Mouse (Mus musculus): Measurements from ENCODE around the gene Mov10. TPM values are rescaled to one million over a fixed set of nuclear protein-coding genes. Genes with fewer than 3 reads are reported as not detected.
"Not testable (repeated sequence)": the region's sequence is repeated elsewhere in the genome, so short reads cannot be mapped to it uniquely, and the experiment has no call there.

Gene Mov10
- total and polyA plus RNA-seq, 2 experiments, result 9.3 to 15.9 TPM

- no peak overlapping the region for H3K4me3 ChIP-seq (ENCODE audit: insufficient read depth, low read depth, low read length)
- H3K27me3 ChIP-seq (ENCODE audit: control insufficient read depth, insufficient read depth, low read length), result no peaks in the 10 kb centered on the region
- no peak overlapping the region for H3K9ac ChIP-seq (ENCODE audit: low read depth, low read length)
- peaks cover 12% of the 10 kb centered on the region; the same call in 1 of the 2 replicates for H3K4me1 ChIP-seq (ENCODE audit: control insufficient read depth, insufficient read depth, low read length)
- WGBS, result 91% methylated on average over 2 of the region's 2 CpGs
- no peaks in the 10 kb centered on the region for H3K36me3 ChIP-seq (ENCODE audit: control insufficient read depth, insufficient read depth, low read length)
- H3K79me2 ChIP-seq (ENCODE audit: control insufficient read depth, insufficient read depth, low read length), result peaks cover 8% of the 10 kb centered on the region; the same call in 1 of the 2 replicates
- no peak for DNase-seq (ENCODE audit: extremely low read depth, low read depth, low spot score)
- no peak overlapping the region for H3K27ac ChIP-seq (replicated peaks; ENCODE audit: insufficient read depth, low read depth, low read length)
- TF ChIP-seq POLR2A (IDR thresholded peaks at IDR 0.05; ENCODE audit: extremely low read depth, insufficient read depth, low read length) (no peak), CTCF (IDR thresholded peaks at IDR 0.05; ENCODE audit: low read depth, low read length) (no peak)
These were observed 3.0 kb downstream of the Mov10 start for GRCm38 (mm10) chr3:104815346-104815745.

DNA sequence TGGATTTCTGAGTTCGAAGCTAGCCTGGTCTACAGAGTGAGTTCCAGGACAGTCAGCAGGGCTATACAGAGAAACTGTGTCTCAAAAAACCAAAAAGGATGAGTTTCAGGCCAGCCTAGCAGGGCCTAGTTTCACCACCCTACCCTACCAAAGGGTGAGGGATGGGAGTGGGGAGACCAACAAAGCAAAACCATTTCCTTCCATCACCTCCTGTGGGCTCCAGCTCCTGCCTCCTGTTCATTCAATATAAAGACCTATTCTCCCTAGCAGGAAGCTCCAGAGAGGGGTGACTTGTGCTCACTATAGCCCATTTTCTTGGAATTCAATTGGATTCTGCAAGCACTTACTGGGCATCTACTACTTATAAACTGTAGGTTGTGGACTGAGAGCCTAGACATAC is 3.6 kb downstream of the Mov10 start:
- no peak for TF ChIP-seq POLR2A (IDR thresholded peaks at IDR 0.05; ENCODE audit: extremely low read depth, insufficient read depth, low read length)
- no peak for TF ChIP-seq CTCF (IDR thresholded peaks at IDR 0.05; ENCODE audit: low read depth, low read length)
- H3K79me2 ChIP-seq (ENCODE audit: control insufficient read depth, insufficient read depth, low read length), result peaks cover 8% of the 10 kb centered on the region; the same call in 1 of the 2 replicates

DNA sequence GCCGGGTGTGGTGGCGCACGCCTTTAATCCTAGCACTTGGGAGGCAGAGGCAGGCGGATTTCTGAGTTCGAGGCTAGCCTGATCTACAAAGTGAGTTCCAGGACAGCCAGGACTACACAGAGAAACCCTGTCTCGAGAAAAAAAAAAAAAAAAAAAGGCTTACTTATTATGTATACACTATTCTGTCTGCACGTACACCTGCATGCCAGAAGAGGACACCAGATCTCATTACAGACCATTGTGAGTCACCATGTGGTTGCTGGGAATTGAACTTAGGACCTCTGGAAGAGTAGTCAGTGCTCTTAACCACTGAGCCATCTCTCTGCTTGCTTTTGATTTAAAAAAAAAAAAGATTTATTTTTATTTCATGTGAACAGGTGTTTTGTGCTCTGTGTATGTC is 5.1 kb downstream of the Mov10 start:
- not testable (repeated sequence) for H3K9ac ChIP-seq (ENCODE audit: low read depth, low read length); H3K79me2 ChIP-seq (ENCODE audit: control insufficient read depth, insufficient read depth, low read length); H3K36me3 ChIP-seq (ENCODE audit: control insufficient read depth, insufficient read depth, low read length); H3K4me3 ChIP-seq (ENCODE audit: insufficient read depth, low read depth, low read length); H3K27me3 ChIP-seq (ENCODE audit: control insufficient read depth, insufficient read depth, low read length); DNase-seq (ENCODE audit: extremely low read depth, low read depth, low spot score); H3K27ac ChIP-seq (replicated peaks; ENCODE audit: insufficient read depth, low read depth, low read length); H3K4me1 ChIP-seq (ENCODE audit: control insufficient read depth, insufficient read depth, low read length)
- 90% methylated on average over 7 of the region's 7 CpGs for WGBS

More for the DNA sequence above, 3.6 kb downstream of the Mov10 start:
- Histone ChIP-seq H3K27me3 (ENCODE audit: control insufficient read depth, insufficient read depth, low read length) (no peaks in the 10 kb centered on the region), H3K27ac (replicated peaks; ENCODE audit: insufficient read depth, low read depth, low read length) (no peak overlapping the region), H3K4me3 (ENCODE audit: insufficient read depth, low read depth, low read length) (no peak overlapping the region), H3K36me3 (ENCODE audit: control insufficient read depth, insufficient read depth, low read length) (no peaks in the 10 kb centered on the region), H3K9ac (ENCODE audit: low read depth, low read length) (no peak overlapping the region), H3K4me1 (ENCODE audit: control insufficient read depth, insufficient read depth, low read length) (peaks cover 12% of the 10 kb centered on the region; the same call in 1 of the 2 replicates)
- no peak for DNase-seq (ENCODE audit: extremely low read depth, low read depth, low spot score)
- WGBS, result 96% methylated on average over 1 of the region's 1 CpGs

GRCm38 (mm10) chr3:104812254-104812653 is 6.1 kb downstream of the Mov10 start:
- H3K27ac ChIP-seq (replicated peaks; ENCODE audit: insufficient read depth, low read depth, low read length), result no peak overlapping the region
- WGBS, result 87% methylated on average over 4 of the region's 4 CpGs
- TF ChIP-seq POLR2A (IDR thresholded peaks at IDR 0.05; ENCODE audit: extremely low read depth, insufficient read depth, low read length), result no peak
- no peak for TF ChIP-seq CTCF (IDR thresholded peaks at IDR 0.05; ENCODE audit: low read depth, low read length)
- H3K27me3 ChIP-seq (ENCODE audit: control insufficient read depth, insufficient read depth, low read length), result no peaks in the 10 kb centered on the region
- peaks cover 6% of the 10 kb centered on the region; the same call in 1 of the 2 replicates for H3K4me1 ChIP-seq (ENCODE audit: control insufficient read depth, insufficient read depth, low read length)
- H3K79me2 ChIP-seq (ENCODE audit: control insufficient read depth, insufficient read depth, low read length), result peaks cover 8% of the 10 kb centered on the region; the same call in 1 of the 2 replicates
- H3K9ac ChIP-seq (ENCODE audit: low read depth, low read length), result no peak overlapping the region
- no peaks in the 10 kb centered on the region for H3K36me3 ChIP-seq (ENCODE audit: control insufficient read depth, insufficient read depth, low read length)
- no peak for DNase-seq (ENCODE audit: extremely low read depth, low read depth, low spot score)
- no peak overlapping the region for H3K4me3 ChIP-seq (ENCODE audit: insufficient read depth, low read depth, low read length)

DNA sequence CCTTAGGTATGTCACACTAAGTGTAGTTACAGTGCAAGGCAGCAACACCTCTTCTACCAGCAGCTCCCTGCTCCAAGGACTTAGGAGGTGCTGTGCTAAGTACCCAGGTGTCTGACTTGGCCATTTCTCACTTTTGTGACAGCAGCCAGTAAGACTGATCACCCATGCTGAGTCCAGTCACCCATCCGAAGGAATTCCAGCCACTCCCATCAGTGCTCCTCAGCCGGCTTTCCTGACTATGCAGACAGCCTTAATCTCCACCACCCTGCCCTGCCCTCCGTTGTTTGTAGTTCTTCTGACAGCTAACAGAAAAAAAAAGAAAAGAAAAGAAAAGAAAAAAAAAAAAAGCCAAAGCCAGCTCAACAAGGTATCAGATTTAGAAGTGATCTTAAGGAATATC is 6.6 kb downstream of the Mov10 start:
- DNase-seq (ENCODE audit: extremely low read depth, low read depth, low spot score), result no peak
- TF ChIP-seq CTCF (IDR thresholded peaks at IDR 0.05; ENCODE audit: low read depth, low read length), result no peak
- no peak for TF ChIP-seq POLR2A (IDR thresholded peaks at IDR 0.05; ENCODE audit: extremely low read depth, insufficient read depth, low read length)
- 64% methylated on average over 3 of the region's 3 CpGs for WGBS
- H3K9ac ChIP-seq (ENCODE audit: low read depth, low read length), result no peak overlapping the region
- H3K27me3 ChIP-seq (ENCODE audit: control insufficient read depth, insufficient read depth, low read length), result no peaks in the 10 kb centered on the region
- H3K4me1 ChIP-seq (ENCODE audit: control insufficient read depth, insufficient read depth, low read length), result peaks cover 3% of the 10 kb centered on the region; the same call in 1 of the 2 replicates
- peaks cover 7% of the 10 kb centered on the region; the same call in 1 of the 2 replicates for H3K79me2 ChIP-seq (ENCODE audit: control insufficient read depth, insufficient read depth, low read length)
- no peak overlapping the region for H3K27ac ChIP-seq (replicated peaks; ENCODE audit: insufficient read depth, low read depth, low read length)
- no peaks in the 10 kb centered on the region for H3K36me3 ChIP-seq (ENCODE audit: control insufficient read depth, insufficient read depth, low read length)
- H3K4me3 ChIP-seq (ENCODE audit: insufficient read depth, low read depth, low read length), result no peak overlapping the region

DNA sequence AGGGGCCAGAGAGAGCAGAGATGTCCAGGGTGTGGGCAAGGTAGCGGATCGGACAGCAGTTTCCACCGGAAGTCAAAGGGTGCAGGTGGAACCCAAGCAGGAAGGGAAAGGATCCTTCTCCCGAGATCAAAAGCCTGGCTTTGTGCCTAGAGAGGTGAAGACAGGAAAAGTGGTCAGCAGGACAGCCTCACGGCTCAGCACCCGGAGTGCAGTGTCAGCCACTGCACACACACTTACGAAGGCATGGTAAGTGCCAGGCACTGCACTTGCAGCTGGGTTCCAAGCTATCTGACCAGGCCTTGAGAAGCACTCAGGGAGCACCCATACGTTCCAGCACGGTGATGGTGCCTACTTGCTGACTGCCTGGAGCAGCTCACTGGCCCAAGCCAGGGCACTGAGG is 12.8 kb downstream of the Mov10 start:
- no peaks in the 10 kb centered on the region for H3K79me2 ChIP-seq (ENCODE audit: control insufficient read depth, insufficient read depth, low read length)
- H3K27ac ChIP-seq (replicated peaks; ENCODE audit: insufficient read depth, low read depth, low read length), result no peak overlapping the region
- H3K27me3 ChIP-seq (ENCODE audit: control insufficient read depth, insufficient read depth, low read length), result no peaks in the 10 kb centered on the region
- DNase-seq (ENCODE audit: extremely low read depth, low read depth, low spot score), result no peak
- H3K4me3 ChIP-seq (ENCODE audit: insufficient read depth, low read depth, low read length), result no peak overlapping the region
- WGBS, result 81% methylated on average over 9 of the region's 9 CpGs
- TF ChIP-seq POLR2A (IDR thresholded peaks at IDR 0.05; ENCODE audit: extremely low read depth, insufficient read depth, low read length) (no peak), CTCF (IDR thresholded peaks at IDR 0.05; ENCODE audit: low read depth, low read length) (no peak)
- H3K36me3 ChIP-seq (ENCODE audit: control insufficient read depth, insufficient read depth, low read length), result peaks cover 9% of the 10 kb centered on the region
- H3K9ac ChIP-seq (ENCODE audit: low read depth, low read length), result no peak overlapping the region
- no peaks in the 10 kb centered on the region for H3K4me1 ChIP-seq (ENCODE audit: control insufficient read depth, insufficient read depth, low read length)
